Mouse (Mus musculus) liver, embryonic 14.5 days (tissue): ENCODE data around the gene Bcar3.

ENCODE experiments used
- CTCF ChIP-seq: IDR thresholded peaks from 2 replicates; pipeline ENCODE4 v1.5.1; 2016; ENCODE audit warnings: antibody characterized with exemption, low read depth, control low read depth
- EP300 ChIP-seq: IDR thresholded peaks from 2 replicates; pipeline ENCODE4 v1.6.1; 2016; ENCODE audit warnings: antibody characterized with exemption, low read depth

DNA sequence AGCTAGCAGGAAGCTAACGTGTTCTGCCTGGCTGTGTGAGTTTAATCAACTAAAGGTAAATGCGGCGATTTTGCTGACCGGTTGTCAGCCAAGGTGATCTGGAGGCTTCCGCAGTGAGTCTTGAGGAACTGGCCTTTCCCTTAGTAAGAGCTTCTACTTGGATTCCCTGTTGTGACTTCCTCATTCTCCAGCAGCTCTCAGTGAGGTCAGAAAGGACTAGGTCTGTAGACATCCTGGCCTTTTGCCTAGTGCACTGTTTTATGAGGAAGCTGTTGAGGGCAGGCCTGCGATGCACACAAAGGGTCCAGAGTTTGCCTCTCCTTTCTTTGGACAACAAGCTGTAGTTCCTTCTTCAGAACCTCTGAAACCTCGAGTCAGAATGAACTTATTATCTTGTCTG lies 3.2 kb upstream of the Bcar3 start:
- TF ChIP-seq CTCF (no peak), EP300 (no peak)
